Mouse (Mus musculus): ENCODE measurements around the gene Oasl1.
"Not testable (repeated sequence)": the region's sequence is repeated elsewhere in the genome, so short reads cannot be mapped to it uniquely, and the experiment has no call there.

Gene Oasl1

DNA sequence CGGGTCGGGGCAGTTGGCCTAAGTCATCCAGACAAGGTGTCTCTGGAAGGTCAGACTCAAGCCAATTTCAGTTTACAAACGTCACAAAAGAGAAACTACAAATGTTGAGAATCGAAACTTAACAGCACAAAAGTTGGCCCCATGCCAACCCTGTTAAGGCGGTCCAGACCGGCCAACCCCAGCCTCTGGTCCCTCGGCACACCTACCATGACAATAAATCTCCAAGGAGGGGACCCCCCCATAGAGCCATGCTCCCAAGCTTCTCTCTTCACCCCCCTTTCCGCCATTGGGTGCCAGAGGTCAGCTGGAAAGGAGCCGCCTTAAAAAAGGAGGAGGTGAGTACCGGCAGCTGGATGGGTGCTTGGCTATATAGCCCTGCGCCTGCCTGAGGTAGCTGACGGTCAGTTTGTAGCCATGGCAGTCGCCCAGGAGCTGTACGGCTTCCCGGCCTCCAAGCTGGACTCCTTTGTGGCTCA is at the start of gene Oasl1:
Gene Oasl1 (plus strand): TSS at position 243 of the 476 bp plus-strand sequence.
- DNase-seq, result peak; percentile 53 to 62

DNA sequence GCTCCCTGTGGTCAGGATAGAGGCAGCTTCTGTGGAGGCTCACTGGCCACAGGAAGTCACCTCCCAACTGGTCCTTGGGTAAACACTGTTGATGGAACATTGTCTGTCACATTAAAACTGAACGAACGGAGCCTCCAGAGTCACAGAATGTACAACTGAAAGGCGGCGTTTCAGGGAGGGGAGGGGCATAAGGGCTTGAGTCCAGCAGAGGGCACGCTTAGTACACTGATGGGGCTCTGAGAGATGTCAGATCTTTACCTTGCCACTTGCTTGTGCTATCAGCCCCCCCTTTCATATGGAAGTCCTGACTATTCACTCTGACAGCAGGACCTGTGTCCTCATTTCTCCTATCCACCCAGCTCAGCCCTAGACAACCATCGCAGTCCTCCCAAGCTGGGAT is 47.2 kb upstream of the Oasl1 start:
- DNase-seq, result peak; percentile 14 to 28

DNA sequence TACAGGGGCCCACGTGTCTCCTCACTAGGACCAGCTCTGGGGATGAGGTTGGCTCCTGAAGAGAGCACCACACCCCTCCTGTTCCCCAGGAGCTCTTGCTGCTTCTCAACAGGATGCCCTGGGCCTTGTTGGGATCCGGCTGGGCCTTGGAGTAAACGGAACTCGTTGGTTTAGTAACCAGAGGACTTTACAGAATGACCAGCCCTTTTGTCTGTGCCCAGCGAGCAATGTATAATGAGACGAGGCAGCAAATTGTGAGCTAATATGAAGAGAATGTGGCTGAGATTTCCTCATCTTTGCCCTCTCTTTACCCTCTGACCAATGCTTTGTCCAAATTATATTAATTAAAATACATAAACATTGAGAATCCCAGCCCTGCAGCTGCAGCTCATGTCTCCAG is 46.7 kb upstream of the Oasl1 start:
- no peak for DNase-seq

GRCm38 (mm10) chr5:114877487-114877886 is 45.6 kb upstream of the Oasl1 start:
- DNase-seq, result no peak

DNA sequence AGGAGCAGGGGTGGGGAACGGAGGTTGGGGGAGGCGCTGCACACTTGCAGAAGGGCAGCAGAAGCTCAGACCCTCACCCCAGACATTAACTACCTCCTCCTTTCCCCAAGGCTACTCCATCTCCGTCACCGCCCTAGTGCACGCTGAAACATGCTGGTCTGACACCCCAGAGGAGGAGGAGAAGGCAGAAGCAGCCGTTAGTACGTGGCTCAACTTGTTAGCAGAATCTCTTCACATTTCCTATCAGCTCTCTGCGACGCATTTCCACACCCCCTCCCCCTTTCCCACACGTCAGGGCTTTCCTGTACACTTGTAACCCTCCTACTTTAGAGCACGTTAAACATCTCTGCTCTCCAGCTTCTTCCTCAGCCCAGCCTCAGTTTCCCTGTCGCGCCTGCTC is 43.6 kb upstream of the Oasl1 start:
- DNase-seq, result no peak

- not testable (repeated sequence) for DNase-seq
Observed at GRCm38 (mm10) chr5:114882319-114882718, 40.7 kb upstream of the Oasl1 start.

- DNase-seq, result no peak
Observed at GRCm38 (mm10) chr5:114883022-114883421, 40.0 kb upstream of the Oasl1 start.

DNA sequence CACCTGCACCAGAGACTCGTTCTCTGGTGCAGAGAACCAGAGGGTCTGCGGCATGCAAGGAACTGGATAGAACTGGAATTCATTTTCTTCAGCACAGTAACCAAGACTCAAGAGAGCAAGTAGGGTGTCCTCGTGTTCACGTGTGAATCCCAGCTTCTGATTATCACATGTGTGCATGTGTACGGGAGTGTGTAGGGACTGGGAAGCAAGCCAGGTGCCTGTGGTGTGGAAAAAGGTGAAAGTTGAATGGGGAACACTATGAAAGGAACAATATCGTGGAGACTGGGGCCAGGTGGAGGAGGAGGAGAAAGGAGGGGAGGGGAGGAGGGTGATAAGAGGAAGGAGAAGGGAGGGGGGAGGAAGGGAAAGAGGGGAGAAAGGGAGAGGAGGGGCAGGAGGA is 36.2 kb upstream of the Oasl1 start:
- DNase-seq, result no peak

GRCm38 (mm10) chr5:114888995-114889394 is 34.0 kb upstream of the Oasl1 start:
- DNase-seq, result no peak

GRCm38 (mm10) chr5:114895542-114895941 is 27.5 kb upstream of the Oasl1 start:
- DNase-seq, result no peak

DNA sequence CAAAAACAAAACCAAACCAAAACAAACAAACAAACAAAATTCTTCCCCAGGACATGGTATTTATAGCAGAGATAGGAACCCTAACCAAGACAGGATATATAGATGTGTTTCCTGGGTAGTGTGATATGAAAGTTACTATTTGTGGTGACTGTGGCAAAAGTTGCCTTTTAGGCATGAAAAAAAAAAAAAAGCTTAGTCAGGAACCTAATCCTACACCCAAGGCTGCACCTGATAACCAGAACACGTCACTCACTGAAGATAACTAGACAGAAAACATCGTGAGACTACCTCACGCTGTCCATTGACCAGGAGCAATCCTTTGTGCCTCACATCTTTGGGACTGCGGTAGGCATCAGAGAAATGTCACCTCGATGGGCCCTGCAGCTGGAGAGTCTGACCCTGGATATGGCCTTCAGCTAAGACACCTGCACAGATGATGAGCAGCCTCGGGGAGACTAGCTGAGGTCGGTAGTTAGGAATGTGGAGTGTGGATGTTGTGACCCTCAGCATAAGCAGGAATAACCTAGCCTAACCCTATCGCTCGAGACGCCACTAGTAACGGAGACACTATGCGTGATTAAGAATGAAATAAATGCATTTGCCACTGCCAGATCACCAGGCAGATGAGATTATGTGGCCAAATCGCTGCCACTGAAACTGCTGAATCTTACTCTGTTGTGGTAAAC is 26.2 kb upstream of the Oasl1 start, which contains the start of gene Oasl2:
Gene Oasl2 (plus strand): TSS at position 249 of the 686 bp plus-strand sequence.
- DNase-seq, result peak in 1 of 2 experiments; percentile 6

DNA sequence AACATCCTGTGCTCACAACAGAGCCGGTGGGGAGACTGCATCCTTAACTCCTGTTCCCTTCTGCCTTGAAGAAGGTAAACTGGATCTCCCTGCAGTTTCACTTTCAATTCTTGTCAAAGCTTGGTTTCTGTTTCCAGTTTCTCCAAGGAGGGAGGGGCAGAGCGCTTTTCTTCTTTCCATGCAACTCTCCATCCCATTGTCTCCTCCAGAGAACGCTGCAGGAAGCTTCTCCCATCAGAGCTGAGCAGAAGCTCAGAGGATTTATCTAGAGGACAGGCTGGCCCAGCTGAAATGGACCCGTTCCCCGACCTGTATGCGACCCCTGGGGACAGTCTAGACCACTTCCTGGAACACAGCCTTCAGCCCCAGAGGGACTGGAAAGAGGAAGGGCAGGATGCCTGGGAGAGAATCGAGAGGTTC is 25.7 kb upstream of the Oasl1 start:
- peak; percentile 41 to 47 for DNase-seq

DNA sequence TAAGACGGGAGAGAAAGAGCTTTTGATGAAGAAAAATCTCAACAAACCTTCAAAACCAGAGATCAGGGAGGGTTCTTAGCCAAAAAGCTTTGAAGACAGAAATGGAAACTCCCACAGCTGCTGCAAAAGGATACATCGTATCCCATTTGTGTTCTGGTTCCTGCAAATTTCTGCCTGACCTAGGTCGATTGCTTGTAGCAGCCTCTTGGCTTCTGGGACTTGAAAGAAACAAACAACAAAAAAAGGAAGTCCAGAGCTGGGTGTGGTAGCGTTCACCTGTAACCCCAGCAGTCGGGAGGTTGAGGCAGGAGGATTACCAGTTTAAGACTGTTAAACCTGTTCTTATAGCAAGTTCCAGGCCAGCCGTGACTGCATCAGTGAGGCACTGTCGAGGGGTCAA is 24.2 kb upstream of the Oasl1 start:
- DNase-seq, result no peak

GRCm38 (mm10) chr5:114902413-114902812 is 20.6 kb upstream of the Oasl1 start:
- peak in 1 of 2 experiments; percentile 72 for DNase-seq

DNA sequence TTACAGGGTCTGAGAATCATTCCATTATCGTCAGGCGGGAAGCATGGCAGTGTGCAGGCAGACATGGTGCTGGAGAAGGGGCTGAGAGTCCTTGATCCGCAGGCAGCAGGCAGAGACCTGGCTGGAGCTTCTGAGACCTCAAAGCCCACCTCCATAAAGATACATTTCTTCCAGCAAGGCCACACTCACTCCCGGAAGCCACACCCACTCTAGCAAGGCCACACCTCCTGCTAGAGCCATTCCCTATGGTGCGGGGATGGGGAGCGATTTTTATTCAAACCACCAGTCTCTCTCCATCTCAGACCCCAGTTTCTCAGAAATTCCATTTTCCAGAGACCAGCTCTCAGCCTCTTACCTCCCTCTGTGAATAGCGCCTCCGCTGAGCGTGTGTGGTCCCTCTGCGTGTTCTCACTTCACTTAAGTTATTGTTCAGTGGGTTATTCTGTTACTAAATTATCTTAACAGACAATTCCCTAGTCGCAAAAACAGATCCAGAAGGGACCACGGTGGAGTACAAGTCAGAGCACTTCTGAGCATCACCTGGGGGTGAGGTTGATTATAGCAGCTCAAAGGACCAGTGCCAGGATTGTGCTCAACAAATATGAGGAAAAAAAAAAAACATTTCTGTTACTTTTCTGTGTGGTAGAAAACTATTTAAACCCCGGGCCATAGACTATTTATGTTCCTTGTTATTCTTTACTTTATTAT is 14.3 kb upstream of the Oasl1 start:
- no peak for DNase-seq

DNA sequence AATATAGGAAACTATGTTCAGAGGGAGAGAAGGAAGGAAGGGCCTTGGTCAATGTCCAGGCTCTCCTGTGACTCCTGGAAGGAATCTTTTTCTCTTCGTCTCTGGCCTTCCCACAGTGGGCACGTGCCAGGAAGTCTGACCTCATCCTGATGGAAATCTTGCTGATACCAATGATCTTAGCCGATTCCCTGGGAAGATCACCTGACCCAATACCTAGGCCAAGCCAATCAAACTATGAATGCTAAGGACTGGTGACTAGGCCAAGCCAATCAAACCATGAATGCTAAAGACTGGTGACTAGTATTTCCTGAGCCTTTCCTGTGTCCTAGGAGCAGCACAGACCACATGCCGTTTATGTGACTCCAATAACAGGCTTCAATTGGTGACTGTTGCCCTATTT is 9.4 kb upstream of the Oasl1 start:
- peak; percentile 35 to 41 for DNase-seq

DNA sequence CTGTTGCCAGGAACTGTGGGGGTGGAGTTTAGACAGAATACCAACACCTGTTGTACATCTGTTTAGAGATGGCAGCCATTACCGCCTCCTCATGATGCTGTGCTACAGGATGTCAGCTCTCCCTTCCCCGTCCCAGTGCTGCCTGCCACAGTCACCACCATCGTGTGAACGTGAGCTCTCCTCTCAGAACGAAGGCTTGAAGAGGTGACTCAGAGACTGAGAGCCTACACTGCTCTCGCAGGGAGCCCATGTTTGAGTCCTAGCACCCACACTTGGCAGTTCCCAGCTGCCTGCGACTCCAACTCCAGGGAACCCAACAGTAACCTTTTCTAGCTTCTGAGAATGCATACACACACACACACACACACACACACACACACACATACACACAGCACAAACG is 8.2 kb upstream of the Oasl1 start:
- no peak for DNase-seq

- DNase-seq, result no peak
Observed at GRCm38 (mm10) chr5:114915854-114916253, 7.2 kb upstream of the Oasl1 start.

DNA sequence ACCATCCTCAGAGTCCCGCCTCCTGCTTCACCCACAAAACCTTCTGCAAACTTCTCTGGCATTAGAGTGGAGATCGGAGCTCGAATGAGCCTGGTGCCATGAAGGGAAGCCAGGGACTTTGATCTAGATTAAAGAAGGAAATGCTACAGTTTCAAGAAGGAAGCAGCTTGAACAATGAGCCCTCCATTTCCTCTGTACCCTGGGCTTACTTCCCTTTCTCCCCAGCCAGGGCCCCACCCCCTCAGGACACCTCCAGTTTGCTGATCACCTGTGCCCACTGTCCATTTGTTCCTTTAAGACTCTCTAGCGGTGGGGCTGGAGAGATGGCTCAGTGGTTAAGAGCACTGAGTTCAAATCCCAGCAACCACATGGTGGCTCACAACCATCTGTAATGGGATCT is 6.3 kb upstream of the Oasl1 start:
- no peak for DNase-seq

- not testable (repeated sequence) for DNase-seq
Observed at GRCm38 (mm10) chr5:114917357-114917756, 5.7 kb upstream of the Oasl1 start.

- peak; percentile 50 to 58 for DNase-seq
Observed at GRCm38 (mm10) chr5:114921551-114922365, 1.3 kb upstream of the Oasl1 start.

DNA sequence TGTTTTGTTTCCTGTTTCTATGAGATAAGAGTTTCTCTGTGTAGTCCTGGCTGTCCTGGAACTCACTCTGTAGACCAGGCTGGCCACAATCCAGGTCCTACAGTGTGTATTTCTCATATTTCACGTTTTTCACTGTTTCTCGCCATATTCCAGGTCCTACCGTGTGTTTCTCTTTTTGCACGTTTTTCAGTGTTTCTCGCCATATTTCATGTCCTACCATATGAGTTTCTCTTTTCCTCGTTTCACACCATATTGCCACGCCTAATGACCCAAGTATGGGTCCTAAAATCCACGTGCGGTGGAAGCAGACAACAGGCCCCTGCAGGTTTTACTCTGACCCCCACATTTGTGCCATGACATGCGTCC is 691 bp upstream of the Oasl1 start:
- no peak for DNase-seq

GRCm38 (mm10) chr5:114926153-114926684 is 3.2 kb downstream of the Oasl1 start:
- no peak for DNase-seq

All from kidney, adult 8-10 months (tissue).